In the genomic region with DNA sequence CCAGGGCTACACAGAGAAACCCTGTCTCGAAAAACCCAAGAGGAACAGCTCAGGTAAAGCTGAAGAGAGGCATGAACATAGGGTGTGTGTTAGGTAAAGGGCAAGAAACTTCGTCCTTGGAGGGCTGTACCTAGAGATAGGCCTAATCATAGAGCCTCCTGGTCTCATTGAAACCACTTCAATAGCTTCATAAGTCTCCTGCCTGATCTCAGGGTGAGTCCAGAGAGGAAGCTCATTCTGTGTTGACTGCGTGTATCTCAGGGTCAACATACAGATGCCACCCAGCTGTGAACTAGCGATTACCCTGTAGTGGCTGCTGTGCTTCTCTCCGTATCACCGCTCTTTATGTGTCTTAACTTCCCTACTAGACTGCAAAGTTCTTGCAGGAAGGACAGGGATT, we compare ENCODE assay signal across 7 mouse cellular contexts. TPM values are rescaled to one million over a fixed set of nuclear protein-coding genes. Genes with fewer than 3 reads are reported as not detected.
A peak's percentile ranks its signal among the peaks of the same experiment; 100 is the strongest.
DNase-seq lines count a peak whose midpoint lies in the region; ATAC-seq and TF ChIP-seq lines count a peak whose summit lies in the region.
"Not testable (repeated sequence)": the region's sequence is repeated elsewhere in the genome, so short reads cannot be mapped to it uniquely, and the experiment has no call there.

No protein-coding gene starts in this region.

- not testable (repeated sequence) for TF ChIP-seq CTCF in liver, embryonic 14.5 days (IDR thresholded peaks at IDR 0.05; ENCODE audit: low read depth); liver, postnatal 0 days (IDR thresholded peaks at IDR 0.05; ENCODE audit: low read depth)

- H3K9me3 ChIP-seq in liver, embryonic 11.5 days (ENCODE audit: control insufficient read depth, low read length); liver, embryonic 12.5 days (replicated peaks); liver, embryonic 13.5 days (replicated peaks); liver, embryonic 14.5 days (ENCODE audit: control insufficient read depth, low read length); liver, postnatal 0 days (ENCODE audit: low read length): not testable (repeated sequence)

- not testable (repeated sequence) for DNase-seq in liver, embryonic 11.5 days (ENCODE audit: low spot score); liver, embryonic 13.5 days; liver, embryonic 14.5 days (ENCODE audit: low read depth in 3 of 3, low spot score in 3 of 3); liver, postnatal 0 days

- 0 out of 2 replicates have a peak, but pooled peaks have one; percentile 15 for ATAC-seq in erythroblast, adult 5-6 weeks (replicated peaks; ENCODE audit: low FRiP score, poor library complexity, severe bottlenecking)
- ATAC-seq in liver, embryonic 11.5 days (replicated peaks; ENCODE audit: low FRiP score): peak; percentile 68
- ATAC-seq in liver, embryonic 12.5 days: peak; percentile 75
- peak; percentile 61 for ATAC-seq in liver, embryonic 13.5 days (ENCODE audit: low read depth)
- peak; percentile 43; the same call in 1 of the 2 replicates for ATAC-seq in liver, embryonic 14.5 days (ENCODE audit: insufficient read depth)
- 0 out of 2 replicates have a peak, but pooled peaks have one; percentile 17 for ATAC-seq in liver, postnatal 0 days
- ATAC-seq in megakaryocyte-erythroid progenitor cell, adult 5-6 weeks (replicated peaks; ENCODE audit: low FRiP score, low TSS enrichment, poor library complexity, severe bottlenecking): 0 out of 2 replicates have a peak, but pooled peaks have one; percentile 21

- H3K27me3 ChIP-seq in liver, embryonic 11.5 days (replicated peaks; ENCODE audit: control insufficient read depth, insufficient read depth, low read length); liver, embryonic 12.5 days (replicated peaks); liver, embryonic 13.5 days; liver, embryonic 14.5 days (ENCODE audit: control insufficient read depth, insufficient read depth, low read length); liver, postnatal 0 days (ENCODE audit: insufficient read depth, low read length): not testable (repeated sequence)

- 74% methylated on average over 3 of the region's 6 CpGs for WGBS in liver, embryonic 11.5 days
- WGBS in liver, embryonic 12.5 days (ENCODE audit: insufficient replicate concordance): 61% methylated on average over 4 of the region's 6 CpGs
- 75% methylated on average over 4 of the region's 6 CpGs for WGBS in liver, embryonic 13.5 days (ENCODE audit: insufficient replicate concordance)
- WGBS in liver, embryonic 14.5 days (ENCODE audit: insufficient replicate concordance): 48% methylated on average over 3 of the region's 6 CpGs
- WGBS in liver, postnatal 0 days (ENCODE audit: insufficient replicate concordance): 89% methylated on average over 3 of the region's 6 CpGs

- H3K36me3 ChIP-seq in liver, embryonic 11.5 days (ENCODE audit: control insufficient read depth, insufficient read depth, low read length); liver, embryonic 13.5 days; liver, embryonic 14.5 days (replicated peaks; ENCODE audit: control insufficient read depth, insufficient read depth, low read depth); liver, postnatal 0 days (replicated peaks; ENCODE audit: insufficient read depth, low read length): not testable (repeated sequence)
- H3K36me3 ChIP-seq in liver, embryonic 12.5 days: peaks cover 13% of the 10 kb centered on the region; the same call in 1 of the 2 replicates

- H3K9ac ChIP-seq in liver, embryonic 11.5 days (ENCODE audit: low read depth, low read length); liver, embryonic 12.5 days; liver, embryonic 13.5 days; liver, embryonic 14.5 days (replicated peaks); liver, postnatal 0 days (replicated peaks): not testable (repeated sequence)

- not testable (repeated sequence) for H3K4me3 ChIP-seq in liver, embryonic 11.5 days (ENCODE audit: low read depth, low read length); liver, embryonic 12.5 days; liver, embryonic 13.5 days (replicated peaks); liver, embryonic 14.5 days (ENCODE audit: insufficient read depth in 1 of 2, low read depth in 2 of 2, low read length in 2 of 2); liver, postnatal 0 days (ENCODE audit: low read depth, low read length)

- not testable (repeated sequence) for H3K4me1 ChIP-seq in liver, embryonic 11.5 days (replicated peaks; ENCODE audit: control insufficient read depth, insufficient read depth, low read length); liver, embryonic 12.5 days; liver, embryonic 13.5 days (replicated peaks); liver, embryonic 14.5 days (replicated peaks; ENCODE audit: control insufficient read depth in 2 of 2, insufficient read depth in 2 of 2, low read length in 1 of 2); liver, postnatal 0 days (ENCODE audit: insufficient read depth)

- not testable (repeated sequence) for TF ChIP-seq EP300 in liver, embryonic 14.5 days (IDR thresholded peaks at IDR 0.05; ENCODE audit: low read depth); liver, postnatal 0 days (IDR thresholded peaks at IDR 0.05; ENCODE audit: low read depth)

- H3K4me2 ChIP-seq in liver, embryonic 11.5 days; liver, embryonic 12.5 days; liver, embryonic 13.5 days; liver, embryonic 14.5 days (ENCODE audit: low read depth); liver, postnatal 0 days (ENCODE audit: low read depth, low read length): not testable (repeated sequence)

- H3K27ac ChIP-seq in liver, embryonic 11.5 days (ENCODE audit: low read depth, low read length); liver, embryonic 12.5 days; liver, embryonic 13.5 days; liver, embryonic 14.5 days; liver, postnatal 0 days (ENCODE audit: low read depth): not testable (repeated sequence)

RNA-seq across cellular contexts. Expression of a gene that starts 21.8 kb away (rescaled TPM):
- total RNA-seq in erythroblast, adult 5-6 weeks (2015; ENCODE audit: low replicate concordance): 11.9 and 13.8 TPM in 2 replicates
- total RNA-seq in erythroblast, adult 5-6 weeks (2017; ENCODE audit: low replicate concordance): 4.0 and 7.2 TPM in 2 replicates
- 19.0 and 24.8 TPM in 2 replicates for polyA plus RNA-seq in liver, embryonic 11.5 days (2014; fragmentation: Nextera tagmentation; extraction: Ambion mirVana)
- polyA plus RNA-seq in liver, embryonic 12.5 days (2016; fragmentation: Nextera tagmentation; extraction: Ambion mirVana): 12.4 and 13.4 TPM in 2 replicates
- polyA plus RNA-seq in liver, embryonic 13.5 days (2015; fragmentation: Nextera tagmentation; extraction: Ambion mirVana): 8.9 and 10.0 TPM in 2 replicates
- 4.2 and 5.2 TPM in 2 replicates for polyA plus RNA-seq in liver, embryonic 14.5 days (2012; rRNA removed)
- polyA plus RNA-seq in liver, embryonic 14.5 days (2014; fragmentation: Nextera tagmentation; extraction: Ambion mirVana): 6.1 and 7.2 TPM in 2 replicates
- 5.5 and 5.9 TPM in 2 replicates for polyA plus RNA-seq in liver, postnatal 0 days (2015; fragmentation: Nextera tagmentation; extraction: Ambion mirVana)
- 31.6 and 45.5 TPM in 2 replicates for total RNA-seq in megakaryocyte-erythroid progenitor cell, adult 5-6 weeks (2014; fragmentation: Nextera tagmentation)
- 40.3 and 47.5 TPM in 2 replicates for total RNA-seq in megakaryocyte-erythroid progenitor cell, adult 5-6 weeks (2017)

RNA-seq across cellular contexts. Expression of a gene that starts 25.2 kb away (rescaled TPM):
- total RNA-seq in erythroblast, adult 5-6 weeks (2015; ENCODE audit: low replicate concordance): 6.7 and 13.3 TPM in 2 replicates
- 7.4 and 9.6 TPM in 2 replicates for total RNA-seq in erythroblast, adult 5-6 weeks (2017; ENCODE audit: low replicate concordance)
- 18.9 and 21.7 TPM in 2 replicates for polyA plus RNA-seq in liver, embryonic 11.5 days (2014; fragmentation: Nextera tagmentation; extraction: Ambion mirVana)
- 10.3 and 11.8 TPM in 2 replicates for polyA plus RNA-seq in liver, embryonic 12.5 days (2016; fragmentation: Nextera tagmentation; extraction: Ambion mirVana)
- polyA plus RNA-seq in liver, embryonic 13.5 days (2015; fragmentation: Nextera tagmentation; extraction: Ambion mirVana): 8.2 and 10.8 TPM in 2 replicates
- 2.8 and 4.7 TPM in 2 replicates for polyA plus RNA-seq in liver, embryonic 14.5 days (2012; rRNA removed)
- 7.4 and 7.9 TPM in 2 replicates for polyA plus RNA-seq in liver, embryonic 14.5 days (2014; fragmentation: Nextera tagmentation; extraction: Ambion mirVana)
- 4.3 TPM in 2 replicates for polyA plus RNA-seq in liver, postnatal 0 days (2015; fragmentation: Nextera tagmentation; extraction: Ambion mirVana)
- total RNA-seq in megakaryocyte-erythroid progenitor cell, adult 5-6 weeks (2014; fragmentation: Nextera tagmentation): 29.6 and 36.6 TPM in 2 replicates
- total RNA-seq in megakaryocyte-erythroid progenitor cell, adult 5-6 weeks (2017): 24.5 and 28.1 TPM in 2 replicates

RNA-seq across cellular contexts. Expression of a gene that starts 47.6 kb away (rescaled TPM):
- 18.8 and 24.7 TPM in 2 replicates for total RNA-seq in erythroblast, adult 5-6 weeks (2015; ENCODE audit: low replicate concordance)
- 29.8 and 35.9 TPM in 2 replicates for total RNA-seq in erythroblast, adult 5-6 weeks (2017; ENCODE audit: low replicate concordance)
- polyA plus RNA-seq in liver, embryonic 11.5 days (2014; fragmentation: Nextera tagmentation; extraction: Ambion mirVana): 70.9 and 76.3 TPM in 2 replicates
- 49.3 and 51.6 TPM in 2 replicates for polyA plus RNA-seq in liver, embryonic 12.5 days (2016; fragmentation: Nextera tagmentation; extraction: Ambion mirVana)
- polyA plus RNA-seq in liver, embryonic 13.5 days (2015; fragmentation: Nextera tagmentation; extraction: Ambion mirVana): 40.8 and 57.3 TPM in 2 replicates
- 10.7 and 17.1 TPM in 2 replicates for polyA plus RNA-seq in liver, embryonic 14.5 days (2012; rRNA removed)
- polyA plus RNA-seq in liver, embryonic 14.5 days (2014; fragmentation: Nextera tagmentation; extraction: Ambion mirVana): 34.7 and 40.3 TPM in 2 replicates
- polyA plus RNA-seq in liver, postnatal 0 days (2015; fragmentation: Nextera tagmentation; extraction: Ambion mirVana): 30.3 and 30.4 TPM in 2 replicates
- 19.0 and 33.7 TPM in 2 replicates for total RNA-seq in megakaryocyte-erythroid progenitor cell, adult 5-6 weeks (2014; fragmentation: Nextera tagmentation)
- total RNA-seq in megakaryocyte-erythroid progenitor cell, adult 5-6 weeks (2017): 109 and 117 TPM in 2 replicates

Comparison
In these comparisons a context has a peak if more than half of its experiments do, and no peak if none do; other contexts are left out.
1. ATAC-seq: peak in every context shown above with its lines; median percentile 75 in liver, embryonic 12.5 days; 68 in liver, embryonic 11.5 days; 61 in liver, embryonic 13.5 days; 43 in liver, embryonic 14.5 days; 21 in megakaryocyte-erythroid progenitor cell, adult 5-6 weeks; 17 in liver, postnatal 0 days; 15 in erythroblast, adult 5-6 weeks.